Mouse (Mus musculus) skeletal muscle tissue, postnatal 0 days (tissue): ENCODE measurements around the gene Vmn1r81. TPM values are rescaled to one million over a fixed set of nuclear protein-coding genes. Genes with fewer than 3 reads are reported as not detected.

Experiments
- polyA plus RNA-seq: library from polyadenylated mRNA; unstranded; fragments of >200 nt; fragmentation: Nextera tagmentation; extraction: Ambion mirVana; gene quantifications from 2 replicates; pipeline ENCODE4 v1.2.1, GENCODE M21; 2015

Gene Vmn1r81
- polyA plus RNA-seq: not detected in 2 replicates

GRCm38 (mm10) chr7:12268169-12268568 is at the start of gene Vmn1r81:
Vmn1r81 (minus strand) TSS chr7:12268269.

DNA sequence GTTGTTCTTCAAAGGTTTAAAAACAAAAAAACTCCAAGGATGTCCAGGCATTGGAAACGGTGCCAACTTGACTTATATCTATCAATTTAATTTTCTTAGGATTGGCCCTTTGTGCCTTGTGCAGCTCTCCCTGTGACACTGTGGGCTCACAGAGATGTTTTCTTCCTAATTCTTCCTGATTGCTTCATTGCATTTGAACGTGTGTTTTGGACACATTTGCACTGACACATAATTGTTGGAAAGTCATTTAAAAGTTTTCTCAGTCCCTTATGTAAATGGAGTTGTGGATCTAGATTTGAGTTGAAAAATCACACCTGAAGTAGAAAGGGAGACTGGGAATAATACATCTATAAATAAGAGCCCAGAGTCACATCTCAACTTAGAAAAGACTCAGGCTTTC is 32.1 kb upstream of the Vmn1r81 start, which contains the start of gene Vmn1r82:
TSS of gene Vmn1r82 (plus strand) at position 301 of the 400 bp plus-strand sequence.

Other genes with a start within 250 kb of the Vmn1r81 start
- gene Vmn1r77, start 231.5 kb downstream of the Vmn1r81 start, polyA plus RNA-seq: not detected in 2 replicates
- gene Vmn1r78, start 118.0 kb downstream of the Vmn1r81 start, polyA plus RNA-seq: not detected in 2 replicates
- not detected in 2 replicates for gene Vmn1r79, start 97.0 kb downstream of the Vmn1r81 start, polyA plus RNA-seq
- gene Vmn1r80, start 79.0 kb downstream of the Vmn1r81 start, polyA plus RNA-seq: not detected in 2 replicates
- gene Vmn1r82, start 32.2 kb upstream of the Vmn1r81 start, polyA plus RNA-seq: not detected in 2 replicates
- not detected in 2 replicates for gene Vmn1r83, start 61.2 kb upstream of the Vmn1r81 start, polyA plus RNA-seq
- gene Vmn1r84, start 101.0 kb upstream of the Vmn1r81 start, polyA plus RNA-seq: not detected in 2 replicates
- gene Zfp551, start 154.5 kb upstream of the Vmn1r81 start, polyA plus RNA-seq: 1.7 and 1.8 TPM in 2 replicates
- 8.1 and 8.3 TPM in 2 replicates for gene Zfp606, start 210.0 kb upstream of the Vmn1r81 start, polyA plus RNA-seq
- gene 2900092C05Rik, start 244.2 kb upstream of the Vmn1r81 start, polyA plus RNA-seq: not detected in 2 replicates